Mouse (Mus musculus) right cerebral cortex, postnatal 36 days (tissue): Measurements from ENCODE around the gene Eefsec.

Source experiments
- DNase-seq, 2 experiments: peaks; one replicate each; pipeline ENCODE4 v3.0.0; 2022; ENCODE audit warnings: low spot score in 2 of 2, mixed read lengths in 1 of 2

Eefsec gene

GRCm38 (mm10) chr6:88416130-88416758 lies 30.1 kb downstream of the Eefsec start:
- no peak for DNase-seq

GRCm38 (mm10) chr6:88412604-88413003 lies 33.7 kb downstream of the Eefsec start:
- DNase-seq: no peak

GRCm38 (mm10) chr6:88409492-88409891 lies 36.8 kb downstream of the Eefsec start:
- DNase-seq: no peak

- DNase-seq: no peak
These were observed 45.9 kb downstream of the Eefsec start for GRCm38 (mm10) chr6:88400451-88400850.

- no peak for DNase-seq
These were observed 48.4 kb downstream of the Eefsec start for GRCm38 (mm10) chr6:88397985-88398384.

GRCm38 (mm10) chr6:88388946-88389345 lies 57.4 kb downstream of the Eefsec start:
- DNase-seq: no peak

- no peak for DNase-seq
These were observed 58.3 kb downstream of the Eefsec start for GRCm38 (mm10) chr6:88387836-88388724.

GRCm38 (mm10) chr6:88384420-88385053 lies 61.8 kb downstream of the Eefsec start:
- DNase-seq: no peak

GRCm38 (mm10) chr6:88383734-88384133 lies 62.6 kb downstream of the Eefsec start:
- no peak for DNase-seq

GRCm38 (mm10) chr6:88379756-88380155 lies 66.6 kb downstream of the Eefsec start:
- no peak for DNase-seq

GRCm38 (mm10) chr6:88378829-88379228 lies 67.5 kb downstream of the Eefsec start:
- no peak for DNase-seq

GRCm38 (mm10) chr6:88374247-88374646 lies 72.1 kb downstream of the Eefsec start:
- DNase-seq: no peak

GRCm38 (mm10) chr6:88369851-88370635 lies 76.3 kb downstream of the Eefsec start:
- no peak for DNase-seq

GRCm38 (mm10) chr6:88363475-88364012 lies 82.8 kb downstream of the Eefsec start:
- no peak for DNase-seq

- no peak for DNase-seq
These were observed 85.2 kb downstream of the Eefsec start for GRCm38 (mm10) chr6:88361096-88361495.

- no peak for DNase-seq
These were observed 88.1 kb downstream of the Eefsec start for GRCm38 (mm10) chr6:88358210-88358609.

- no peak for DNase-seq
These were observed 90.5 kb downstream of the Eefsec start for GRCm38 (mm10) chr6:88355866-88356265.

GRCm38 (mm10) chr6:88352541-88352940 lies 93.8 kb downstream of the Eefsec start:
- no peak for DNase-seq

- DNase-seq: no peak
These were observed 99.6 kb downstream of the Eefsec start for GRCm38 (mm10) chr6:88346776-88347175.

- DNase-seq: no peak
These were observed 101.0 kb downstream of the Eefsec start for GRCm38 (mm10) chr6:88345311-88345710.
